Mouse (Mus musculus) midbrain, embryonic 13.5 days (tissue): ENCODE results near the gene Spdye4c. TPM values are rescaled to one million over a fixed set of nuclear protein-coding genes. Genes with fewer than 3 reads are reported as not detected.
A peak's percentile ranks its signal among the peaks of the same experiment; 100 is the strongest.

Experiments used
- ATAC-seq: fragments of 200-750 bp; cut with Nextera tagmentation; 2 replicates; pipeline ENCODE4 v1.8.0; 2017; ENCODE audit warnings: mild to moderate bottlenecking, moderate TSS enrichment, moderate library complexity
- H3K27ac ChIP-seq: fragments of 300-500 bp; sonication (generic); 2 replicates; pipeline ENCODE4 v1.5.1; 2015; ENCODE audit warnings: inconsistent platforms, mild to moderate bottlenecking, moderate library complexity
- H3K27me3 ChIP-seq: fragments of 300-500 bp; sonication (generic); 2 replicates; pipeline ENCODE4 v1.6.1; 2015; ENCODE audit warnings: mild to moderate bottlenecking, inconsistent platforms
- H3K36me3 ChIP-seq: fragments of 300-500 bp; sonication (generic); 2 replicates; pipeline ENCODE4 v1.6.1; 2015; ENCODE audit warnings: mild to moderate bottlenecking, inconsistent platforms
- H3K4me1 ChIP-seq: fragments of 300-500 bp; sonication (generic); replicated peaks from 2 replicates; pipeline ENCODE4 v1.6.1; 2015; ENCODE audit warnings: inconsistent platforms
- H3K4me2 ChIP-seq: fragments of 300-500 bp; sonication (generic); replicated peaks from 2 replicates; pipeline ENCODE4 v1.6.1; 2015; ENCODE audit warnings: moderate library complexity, mild to moderate bottlenecking, inconsistent platforms
- H3K4me3 ChIP-seq: fragments of 300-500 bp; sonication (generic); replicated peaks from 2 replicates; pipeline ENCODE4 v1.5.1; 2015; ENCODE audit warnings: mild to moderate bottlenecking, inconsistent platforms
- H3K9ac ChIP-seq: fragments of 300-500 bp; sonication (generic); replicated peaks from 2 replicates; pipeline ENCODE4 v1.6.1; 2015; ENCODE audit warnings: mild to moderate bottlenecking, inconsistent platforms
- H3K9me3 ChIP-seq: fragments of 300-500 bp; sonication (generic); 2 replicates; pipeline ENCODE4 v1.6.1; 2016; ENCODE audit warnings: mild to moderate bottlenecking, inconsistent platforms
- WGBS: fragments of 180-500 bp; shearing (Covaris S2); methylation state at CpG from one replicate; pipeline ENCODE4 v1.1.7; 2015; 5-methylcytosine and 5-hydroxymethylcytosine counted together
- polyA plus RNA-seq: library from polyadenylated mRNA; unstranded; fragments of >200 nt; fragmentation: Nextera tagmentation; extraction: Ambion mirVana; gene quantifications from 2 replicates; pipeline ENCODE4 v1.2.1, GENCODE M21; 2015

Spdye4c gene
- polyA plus RNA-seq, result not detected in 2 replicates

- H3K4me1 ChIP-seq, result no peaks in the 10 kb centered on the region
- H3K27ac ChIP-seq, result no peak within 1 kb of the TSS
- no peak within 1 kb of the TSS for H3K9ac ChIP-seq
- H3K4me3 ChIP-seq, result no peak within 1 kb of the TSS
- no peaks in the 10 kb centered on the region for H3K27me3 ChIP-seq
- no peaks in the 10 kb centered on the region for H3K9me3 ChIP-seq
- no peak for ATAC-seq
- H3K36me3 ChIP-seq, result no peaks in the 10 kb centered on the region
- H3K4me2 ChIP-seq, result no peak within 1 kb of the TSS
- WGBS, result 94% methylated on average over 3 of the region's 3 CpGs
Measured at GRCm38 (mm10) chr2:128590909-128591308, at the start of gene Spdye4c. TSS of gene Spdye4c (plus strand) at chr2:128591209.

- Histone ChIP-seq H3K9me3 (no peaks in the 10 kb centered on the region), H3K9ac (no peak overlapping the region), H3K4me1 (0 out of 2 replicates have a peak, but pooled peaks cover 5% of the 10 kb centered on the region), H3K4me2 (no peak overlapping the region), H3K36me3 (no peaks in the 10 kb centered on the region), H3K4me3 (no peak overlapping the region), H3K27ac (no peak overlapping the region), H3K27me3 (no peaks in the 10 kb centered on the region)
- no peak for ATAC-seq
- WGBS, result 88% methylated on average over 8 of the region's 8 CpGs
Measured at GRCm38 (mm10) chr2:128543495-128543894, 47.5 kb upstream of the Spdye4c start.

GRCm38 (mm10) chr2:128544421-128545137 is 46.4 kb upstream of the Spdye4c start:
- H3K27me3 ChIP-seq, result no peaks in the 10 kb centered on the region
- H3K4me3 ChIP-seq, result no peak overlapping the region
- 0 out of 2 replicates have a peak, but pooled peaks cover 6% of the 10 kb centered on the region for H3K4me1 ChIP-seq
- H3K4me2 ChIP-seq, result no peak overlapping the region
- WGBS, result 45% methylated on average over 5 of the region's 5 CpGs
- no peak for ATAC-seq
- no peaks in the 10 kb centered on the region for H3K36me3 ChIP-seq
- no peaks in the 10 kb centered on the region for H3K9me3 ChIP-seq
- H3K9ac ChIP-seq, result no peak overlapping the region
- H3K27ac ChIP-seq, result no peak overlapping the region

- 74% methylated on average over 7 of the region's 7 CpGs for whole genome bisulfite sequencing
- Histone ChIP-seq H3K4me2 (no peak overlapping the region), H3K36me3 (no peaks in the 10 kb centered on the region), H3K9ac (no peak overlapping the region), H3K9me3 (no peaks in the 10 kb centered on the region), H3K27me3 (no peaks in the 10 kb centered on the region), H3K4me3 (no peak overlapping the region), H3K4me1 (0 out of 2 replicates have a peak, but pooled peaks cover 9% of the 10 kb centered on the region), H3K27ac (no peak overlapping the region)
- ATAC-seq, result no peak
Measured at GRCm38 (mm10) chr2:128545447-128545846, 45.6 kb upstream of the Spdye4c start.

- no peak for ATAC-seq
- 91% methylated on average over 10 of the region's 10 CpGs for WGBS
- 0 out of 2 replicates have a peak, but pooled peaks cover 9% of the 10 kb centered on the region for H3K4me1 ChIP-seq
- no peak overlapping the region for H3K27ac ChIP-seq
- H3K4me3 ChIP-seq, result no peak overlapping the region
- no peak overlapping the region for H3K9ac ChIP-seq
- H3K36me3 ChIP-seq, result no peaks in the 10 kb centered on the region
- H3K27me3 ChIP-seq, result no peaks in the 10 kb centered on the region
- H3K4me2 ChIP-seq, result no peak overlapping the region
- H3K9me3 ChIP-seq, result no peaks in the 10 kb centered on the region
Measured at GRCm38 (mm10) chr2:128547079-128547478, 43.9 kb upstream of the Spdye4c start.

- H3K27ac ChIP-seq, result no peak overlapping the region
- no peak overlapping the region for H3K4me2 ChIP-seq
- no peak overlapping the region for H3K9ac ChIP-seq
- no peak for ATAC-seq
- H3K9me3 ChIP-seq, result no peaks in the 10 kb centered on the region
- H3K27me3 ChIP-seq, result no peaks in the 10 kb centered on the region
- WGBS, result 44% methylated on average over 2 of the region's 2 CpGs
- 0 out of 2 replicates have a peak, but pooled peaks cover 9% of the 10 kb centered on the region for H3K4me1 ChIP-seq
- no peaks in the 10 kb centered on the region for H3K36me3 ChIP-seq
- H3K4me3 ChIP-seq, result no peak overlapping the region
Measured at GRCm38 (mm10) chr2:128548262-128548661, 42.7 kb upstream of the Spdye4c start.

GRCm38 (mm10) chr2:128549561-128549960 is 41.4 kb upstream of the Spdye4c start:
- H3K4me1 ChIP-seq, result 0 out of 2 replicates have a peak, but pooled peaks cover 6% of the 10 kb centered on the region
- ATAC-seq, result no peak
- no peaks in the 10 kb centered on the region for H3K36me3 ChIP-seq
- H3K9me3 ChIP-seq, result no peaks in the 10 kb centered on the region
- no peaks in the 10 kb centered on the region for H3K27me3 ChIP-seq
- H3K4me3 ChIP-seq, result no peak overlapping the region
- no peak overlapping the region for H3K27ac ChIP-seq
- WGBS, result 56% methylated on average over 7 of the region's 7 CpGs
- H3K9ac ChIP-seq, result no peak overlapping the region
- H3K4me2 ChIP-seq, result no peak overlapping the region

GRCm38 (mm10) chr2:128549963-128550362 is 41.0 kb upstream of the Spdye4c start:
- H3K9ac ChIP-seq, result no peak overlapping the region; the same call in 1 of the 2 replicates
- no peaks in the 10 kb centered on the region for H3K27me3 ChIP-seq
- WGBS, result 65% methylated on average over 6 of the region's 6 CpGs
- 0 out of 2 replicates have a peak, but pooled peaks cover 4% of the 10 kb centered on the region for H3K4me1 ChIP-seq
- no peak overlapping the region for H3K27ac ChIP-seq
- no peaks in the 10 kb centered on the region for H3K9me3 ChIP-seq
- no peaks in the 10 kb centered on the region for H3K36me3 ChIP-seq
- no peak overlapping the region for H3K4me3 ChIP-seq
- no peak overlapping the region for H3K4me2 ChIP-seq
- ATAC-seq, result 0 out of 2 replicates have a peak, but pooled peaks have one; percentile 24

- 0 out of 2 replicates have a peak, but pooled peaks cover 4% of the 10 kb centered on the region for H3K4me1 ChIP-seq
- no peak overlapping the region for H3K4me3 ChIP-seq
- no peaks in the 10 kb centered on the region for H3K36me3 ChIP-seq
- H3K9ac ChIP-seq, result no peak overlapping the region
- H3K9me3 ChIP-seq, result no peaks in the 10 kb centered on the region
- ATAC-seq, result no peak
- 82% methylated on average over 8 of the region's 8 CpGs for WGBS
- H3K27ac ChIP-seq, result no peak overlapping the region
- no peaks in the 10 kb centered on the region for H3K27me3 ChIP-seq
- H3K4me2 ChIP-seq, result no peak overlapping the region
Measured at GRCm38 (mm10) chr2:128552080-128552791, 38.8 kb upstream of the Spdye4c start.

GRCm38 (mm10) chr2:128552798-128553720 is 38.0 kb upstream of the Spdye4c start:
- Histone ChIP-seq H3K27me3 (no peaks in the 10 kb centered on the region), H3K4me2 (no peak overlapping the region), H3K36me3 (no peaks in the 10 kb centered on the region), H3K9ac (no peak overlapping the region), H3K4me1 (0 out of 2 replicates have a peak, but pooled peaks cover 4% of the 10 kb centered on the region), H3K9me3 (no peaks in the 10 kb centered on the region), H3K27ac (no peak overlapping the region), H3K4me3 (no peak overlapping the region)
- no peak for ATAC-seq
- WGBS, result 81% methylated on average over 8 of the region's 8 CpGs

GRCm38 (mm10) chr2:128555082-128555481 is 35.9 kb upstream of the Spdye4c start:
- no peak overlapping the region for H3K4me2 ChIP-seq
- H3K9me3 ChIP-seq, result no peaks in the 10 kb centered on the region
- H3K4me3 ChIP-seq, result no peak overlapping the region
- no peak overlapping the region for H3K27ac ChIP-seq
- no peaks in the 10 kb centered on the region for H3K4me1 ChIP-seq
- WGBS, result 69% methylated on average over 9 of the region's 9 CpGs
- no peaks in the 10 kb centered on the region for H3K27me3 ChIP-seq
- H3K9ac ChIP-seq, result no peak overlapping the region
- no peak for ATAC-seq
- H3K36me3 ChIP-seq, result no peaks in the 10 kb centered on the region
